Mouse (Mus musculus) left cerebral cortex, adult 2 months (tissue): ENCODE measurements at regions not wholly inside any gene's neighbourhood (a gene's known extent, or its start where the extent isn't known, plus 50 kb on each side); places are given as distances from the start of the nearest gene placed in this dataset.

Source experiments
- DNase-seq, 2 experiments: peaks; one replicate each; pipeline ENCODE4 v3.0.0; 2021 to 2022; ENCODE audit warnings: low spot score in 2 of 2, mixed read lengths in 1 of 2; ENCODE audit errors: extremely low spot score in 1 of 2
- H3K27ac ChIP-seq: fragments of 200-600 bp; 2 replicates; pipeline ENCODE4 v1.8.1; 2022
- H3K4me3 ChIP-seq: fragments of 200-600 bp; 2 replicates; pipeline ENCODE4 v1.8.1; 2022
- CTCF ChIP-seq: fragments of 200-600 bp; IDR thresholded peaks from 2 replicates; pipeline ENCODE4 v1.8.1; 2022; ENCODE audit warnings: antibody characterized with exemption, mild to moderate bottlenecking, moderate library complexity
- intact Hi-C: fragments of 180-260 bp; cut with DNase I; formaldehyde crosslinking; loops from one replicate; pipeline ENCODE4 v1.15.1; 2025

DNA sequence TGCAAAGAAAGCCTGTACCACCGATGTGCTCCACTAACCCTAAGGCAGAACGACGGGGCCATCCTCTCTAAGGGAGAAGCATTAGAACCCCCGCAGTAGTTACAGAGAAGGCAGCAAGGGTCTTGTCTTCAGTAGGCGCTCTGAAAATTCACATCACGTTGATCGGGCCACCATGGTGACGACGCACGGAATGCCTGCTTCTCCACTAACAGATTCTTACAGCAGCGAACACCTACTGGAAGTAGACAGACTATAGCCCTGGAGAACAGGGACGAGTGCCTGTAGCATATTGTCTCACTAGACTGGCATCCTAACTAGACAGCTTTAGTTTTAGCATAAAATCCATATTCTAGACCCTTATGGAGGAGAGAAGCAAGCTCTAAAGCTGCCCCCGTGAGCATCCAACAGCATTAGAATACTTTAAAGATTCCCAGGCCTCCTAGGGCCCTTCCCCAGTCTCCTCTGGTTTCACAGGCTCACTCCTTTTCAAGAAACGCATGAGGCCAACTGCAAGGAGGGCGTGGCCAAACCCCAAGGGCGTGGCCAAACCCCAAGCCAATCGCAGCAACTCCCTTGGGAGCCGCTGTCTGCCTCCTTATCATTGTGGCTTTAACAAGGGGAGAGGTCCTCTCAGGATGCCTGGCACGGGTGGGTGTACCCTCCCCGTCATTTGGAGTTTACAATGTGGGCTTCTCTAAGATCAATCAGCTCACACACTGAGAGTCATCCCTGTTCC, 517.8 kb downstream of the Vrk1 start:
- DNase-seq = no peak
- no peak for TF ChIP-seq CTCF
- no peak overlapping the region for H3K27ac ChIP-seq
- H3K4me3 ChIP-seq = no peak overlapping the region
- intact Hi-C loops = no loop called here

DNA sequence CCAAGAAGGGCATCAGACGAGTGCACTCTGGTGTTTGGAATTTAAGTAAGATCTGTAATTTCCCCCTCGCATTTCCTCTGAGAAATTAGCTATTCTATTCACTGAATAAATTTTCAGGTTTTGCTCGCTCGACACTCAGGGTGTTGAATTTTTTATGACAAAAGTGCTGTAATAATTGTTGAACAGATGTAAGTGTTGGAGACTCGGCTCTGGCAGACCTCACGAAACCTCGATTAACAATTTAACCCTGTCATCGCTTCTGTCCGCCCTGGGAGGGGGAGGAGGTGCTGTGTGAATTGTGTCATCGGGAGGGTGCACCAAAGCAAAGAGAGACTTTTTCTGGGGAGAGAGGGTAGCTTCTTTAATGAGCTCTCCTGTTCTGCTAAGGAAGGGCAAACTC, 518.5 kb downstream of the Vrk1 start:
- no peak for DNase-seq
- Histone ChIP-seq H3K27ac (no peak overlapping the region), H3K4me3 (no peak overlapping the region)
- intact Hi-C loops = no loop called here
- no peak for TF ChIP-seq CTCF

DNA sequence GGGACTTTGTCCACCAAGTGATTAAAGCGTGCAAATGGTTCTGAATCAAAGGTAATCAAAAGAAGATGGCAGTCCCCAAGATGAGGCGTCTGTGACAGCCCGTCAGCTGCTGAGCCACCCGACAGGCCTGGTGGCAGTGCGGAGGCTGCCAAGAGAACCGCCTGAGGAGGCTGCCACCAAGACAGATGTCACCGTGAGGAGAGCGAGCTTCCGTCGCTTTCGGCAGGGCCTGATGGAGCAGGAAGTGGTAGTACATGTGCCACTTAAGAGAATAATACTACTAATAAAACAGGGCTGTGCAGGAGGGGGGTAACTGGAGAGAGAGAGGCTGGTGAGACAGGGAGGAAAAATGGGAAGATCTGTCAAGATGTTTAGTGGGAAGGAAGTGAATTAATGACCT, 519.1 kb downstream of the Vrk1 start:
- H3K4me3 ChIP-seq = no peak overlapping the region
- no peak overlapping the region for H3K27ac ChIP-seq
- intact Hi-C loops = no loop called here
- TF ChIP-seq CTCF = no peak
- no peak for DNase-seq

DNA sequence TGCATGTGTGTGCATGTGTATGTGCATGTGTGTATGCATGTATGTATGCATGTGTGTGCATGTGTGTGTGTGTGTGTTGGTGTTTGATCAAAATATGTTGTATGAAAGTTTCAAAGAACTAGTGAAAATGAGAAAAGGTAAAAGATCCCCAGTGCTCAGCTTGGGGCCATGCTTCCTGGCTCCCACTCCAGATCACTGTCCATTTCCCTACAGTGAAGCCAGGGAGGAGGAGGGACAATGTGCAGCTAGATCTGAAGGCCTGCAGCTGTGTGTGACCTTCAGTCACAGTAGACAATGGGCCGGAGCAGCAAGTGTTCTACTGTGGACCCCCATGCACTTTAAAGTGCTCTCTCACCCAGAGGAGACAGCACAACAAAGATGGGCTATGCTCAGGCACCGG, 525.1 kb downstream of the Vrk1 start:
- TF ChIP-seq CTCF = no peak
- no peak overlapping the region for H3K27ac ChIP-seq
- intact Hi-C loops = no loop called here
- DNase-seq = no peak
- no peak overlapping the region for H3K4me3 ChIP-seq

DNA sequence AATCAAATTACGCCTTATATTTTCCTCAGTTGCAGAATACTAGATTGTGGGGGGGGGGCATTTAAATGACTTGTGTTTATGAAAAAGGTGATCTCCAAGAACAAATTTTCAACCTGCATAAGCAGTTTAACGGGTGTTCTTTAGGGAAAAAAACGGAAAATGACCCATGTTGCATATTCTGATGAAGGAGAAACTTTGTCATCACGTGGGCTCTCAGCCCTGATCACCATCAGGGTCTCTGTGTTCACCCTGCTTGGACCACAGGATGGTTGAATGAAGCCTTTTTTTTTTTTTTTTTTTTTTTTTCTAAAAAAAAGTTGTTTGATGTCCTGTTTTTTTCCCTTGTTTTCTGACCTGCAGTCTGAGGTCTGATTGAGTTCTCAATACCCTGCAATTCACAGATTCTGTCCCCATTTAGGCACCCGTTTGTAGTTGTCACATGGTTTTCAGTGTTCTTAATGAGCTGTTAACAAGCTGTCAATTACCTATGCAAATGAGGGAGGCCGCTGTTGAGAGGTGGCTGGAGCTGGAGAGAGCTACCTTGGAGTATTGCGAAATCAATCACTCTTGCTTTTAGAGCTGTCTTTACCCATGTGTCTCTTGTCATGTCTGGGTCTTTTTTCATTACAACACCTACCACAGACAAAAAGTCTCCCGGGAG, 525.7 kb downstream of the Vrk1 start:
- TF ChIP-seq CTCF = no peak
- H3K4me3 ChIP-seq = no peak overlapping the region
- H3K27ac ChIP-seq = no peak overlapping the region
- DNase-seq = no peak
- intact Hi-C loops = no loop called here

DNA sequence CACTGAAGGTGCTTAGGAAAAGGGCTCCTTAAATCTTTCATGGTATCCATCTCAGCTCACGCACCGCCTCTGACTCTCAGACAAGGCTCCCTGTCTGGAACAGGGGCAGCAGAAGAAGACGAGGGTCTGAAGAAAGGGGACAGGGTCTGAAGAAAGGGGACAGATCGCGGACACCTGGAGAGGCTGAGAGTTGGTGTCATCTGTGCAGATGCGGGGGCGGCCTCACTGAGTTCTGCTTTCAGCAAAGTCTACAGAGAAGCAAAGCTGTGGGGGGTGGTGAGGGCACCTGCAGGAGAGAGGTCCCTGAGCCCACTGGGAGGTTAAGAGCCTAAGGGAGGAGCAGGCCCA, 526.2 kb downstream of the Vrk1 start:
- no peak for DNase-seq
- intact Hi-C loops = no loop called here
- Histone ChIP-seq H3K27ac (no peak overlapping the region), H3K4me3 (no peak overlapping the region)
- no peak for TF ChIP-seq CTCF

DNA sequence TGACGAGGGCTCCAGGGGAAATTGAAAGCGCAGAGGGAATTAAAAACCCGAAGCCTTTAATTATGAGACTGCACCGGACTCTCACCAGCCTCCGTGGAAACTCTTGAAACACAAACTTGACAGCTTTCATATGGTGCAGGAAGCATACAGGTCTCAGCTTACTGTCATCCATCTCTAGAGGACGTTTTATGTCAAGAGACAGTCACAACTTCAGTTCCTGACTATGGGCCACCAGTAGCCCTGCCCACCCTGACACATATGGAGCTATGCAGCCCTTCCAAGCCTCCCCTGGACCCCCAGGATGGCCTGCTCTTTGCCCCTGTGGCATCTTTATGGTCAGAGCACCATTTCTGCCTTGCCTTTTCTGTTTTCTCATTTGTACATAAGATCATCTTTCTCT, 530.0 kb downstream of the Vrk1 start:
- no peak for TF ChIP-seq CTCF
- intact Hi-C loops = no loop called here

DNA sequence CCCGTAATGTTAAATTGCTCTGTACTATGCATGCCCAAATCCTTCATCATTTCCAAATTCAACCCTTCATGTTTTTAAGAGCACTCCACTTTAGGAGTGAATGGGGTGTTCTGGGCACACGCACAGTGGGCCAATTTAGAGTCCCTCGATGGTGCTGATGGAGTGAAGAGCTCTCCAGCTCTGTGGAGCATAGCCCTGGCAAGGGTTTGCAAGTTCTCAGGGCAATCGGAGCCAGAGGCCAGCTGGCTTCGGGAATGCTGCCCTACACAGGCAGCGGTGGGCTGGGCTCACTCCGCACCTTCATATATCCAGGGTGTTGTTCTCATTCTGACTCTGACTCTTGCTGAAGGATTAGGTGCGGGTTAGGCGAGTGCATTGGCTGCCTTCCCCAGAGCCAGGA, 549.5 kb downstream of the Vrk1 start:
- Histone ChIP-seq H3K27ac (no peak overlapping the region), H3K4me3 (no peak overlapping the region)
- DNase-seq = no peak
- TF ChIP-seq CTCF = no peak
- intact Hi-C loops = no loop called here

More for the DNA sequence above, 530.0 kb downstream of the Vrk1 start:
- Histone ChIP-seq H3K27ac (no peak overlapping the region), H3K4me3 (no peak overlapping the region)
- no peak for DNase-seq

DNA sequence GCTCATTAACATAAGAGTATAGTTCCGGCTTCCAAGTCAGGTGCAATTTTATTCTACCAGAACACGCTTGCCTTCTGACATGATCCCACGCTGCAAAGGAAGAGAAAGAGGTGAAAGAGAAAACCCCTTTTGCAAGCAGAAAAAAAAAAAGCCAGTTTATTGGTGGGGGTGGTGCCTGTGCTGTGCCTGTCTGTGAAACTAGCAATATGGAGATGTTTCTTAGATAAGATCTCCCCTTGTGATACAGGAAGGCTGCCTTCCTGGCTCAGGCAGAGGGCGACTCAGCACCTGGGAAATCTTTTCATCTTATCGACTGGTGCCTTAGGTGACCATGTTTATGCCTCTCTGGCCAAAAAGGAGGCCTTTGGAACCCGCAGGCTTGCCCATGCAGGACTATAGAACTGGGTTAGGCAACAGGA, 555.2 kb downstream of the Vrk1 start:
- intact Hi-C loops = no loop called here
- no peak overlapping the region for H3K4me3 ChIP-seq
- TF ChIP-seq CTCF = no peak
- no peak overlapping the region for H3K27ac ChIP-seq
- no peak for DNase-seq

DNA sequence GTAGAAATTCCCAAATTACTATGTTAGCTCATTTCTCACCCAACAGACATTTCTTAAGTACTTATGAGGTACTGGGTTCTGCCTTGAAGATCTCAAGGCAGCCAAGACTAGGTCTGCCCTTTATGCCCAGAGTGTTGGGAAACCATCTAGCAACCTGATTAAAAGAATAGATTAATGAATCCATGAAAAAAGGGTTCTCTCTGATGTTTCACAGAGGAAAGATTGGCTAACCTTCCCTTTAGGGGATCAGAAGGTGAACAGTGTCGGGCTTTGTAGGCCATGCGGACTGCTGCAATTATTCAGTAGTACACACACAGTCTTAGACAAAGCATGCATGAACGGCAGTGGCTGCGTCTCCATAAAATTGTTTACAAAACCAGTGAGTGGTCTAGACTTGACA, 556.3 kb downstream of the Vrk1 start:
- no peak for DNase-seq
- intact Hi-C loops = no loop called here
- Histone ChIP-seq H3K4me3 (no peak overlapping the region), H3K27ac (no peak overlapping the region)
- TF ChIP-seq CTCF = no peak

DNA sequence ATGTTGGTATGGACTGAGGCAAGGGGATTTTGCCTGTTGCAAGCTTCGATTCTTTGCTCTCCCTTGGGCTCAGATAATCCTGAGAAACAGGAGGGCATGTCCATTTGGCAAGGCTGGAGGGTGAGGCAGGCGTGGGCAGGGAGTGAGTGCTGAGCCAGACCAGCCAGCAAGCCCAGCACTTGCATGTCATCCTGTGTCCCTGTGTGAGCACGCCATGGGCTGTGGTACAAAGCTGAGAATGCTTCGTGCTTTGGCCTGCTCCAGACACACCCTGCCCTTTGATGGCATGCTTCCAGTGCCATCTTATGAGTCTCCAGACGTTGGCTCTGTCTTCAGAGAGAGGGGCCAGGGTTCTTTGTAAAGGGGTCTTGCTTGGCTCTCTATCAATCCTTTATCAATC, 557.1 kb downstream of the Vrk1 start:
- intact Hi-C loops = no loop called here
- no peak for TF ChIP-seq CTCF
- Histone ChIP-seq H3K4me3 (no peak overlapping the region), H3K27ac (no peak overlapping the region)
- DNase-seq = no peak

DNA sequence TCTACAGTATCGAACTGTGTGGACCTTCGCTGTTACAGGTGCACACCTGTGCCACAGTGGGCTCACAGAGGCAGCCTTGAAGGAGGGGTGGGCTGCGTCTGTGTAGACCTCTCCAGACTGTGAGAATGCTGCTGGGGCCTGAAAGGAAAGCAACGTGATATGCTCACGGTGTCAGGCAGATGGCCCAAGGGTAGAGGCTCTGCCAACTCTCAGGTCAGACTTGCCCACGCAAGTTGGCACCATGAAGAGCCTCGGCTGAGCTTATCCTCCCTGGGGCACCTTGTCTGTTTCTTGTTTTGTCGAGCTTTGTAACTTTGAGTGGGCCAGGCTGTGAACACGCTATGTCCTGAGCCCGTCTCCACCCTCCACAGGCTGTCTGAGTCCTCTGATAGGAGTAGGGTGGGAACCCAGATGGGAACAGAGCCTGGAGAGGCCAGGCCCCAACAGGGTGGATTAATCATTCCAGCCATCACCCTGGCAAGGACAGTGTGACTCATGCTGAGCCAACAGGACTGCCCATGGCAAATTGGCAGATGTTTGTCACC, 558.6 kb downstream of the Vrk1 start:
- intact Hi-C loops = no loop called here
- Histone ChIP-seq H3K27ac (no peak overlapping the region), H3K4me3 (no peak overlapping the region)
- DNase-seq = no peak
- TF ChIP-seq CTCF = no peak

DNA sequence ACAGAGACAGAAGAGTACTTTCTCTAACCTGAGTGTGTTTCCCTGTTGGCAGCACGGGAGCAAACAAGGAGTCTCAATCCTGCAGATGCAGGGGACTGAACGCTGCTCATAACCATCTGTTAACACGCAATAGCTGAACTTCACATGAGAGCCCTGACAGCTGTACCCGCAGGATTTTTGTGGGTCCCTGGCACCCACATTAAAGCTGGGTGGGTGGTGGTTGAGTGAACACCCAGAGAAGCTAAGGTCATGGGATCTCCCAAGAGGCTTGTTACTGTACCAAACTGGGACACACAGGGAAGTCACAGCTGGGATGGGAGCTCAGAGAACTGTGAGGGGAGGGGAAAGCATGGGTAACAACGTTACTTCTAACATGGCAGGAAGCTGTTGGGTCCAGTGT, 562.9 kb downstream of the Vrk1 start:
- intact Hi-C loops = no loop called here

More for the DNA sequence above, 562.9 kb downstream of the Vrk1 start:
- TF ChIP-seq CTCF = no peak
- Histone ChIP-seq H3K4me3 (no peak overlapping the region), H3K27ac (no peak overlapping the region)
- DNase-seq = no peak
